Mouse (Mus musculus) gastrocnemius, postnatal 4 days (tissue): Measurements from ENCODE around the gene Nf2. TPM values are rescaled to one million over a fixed set of nuclear protein-coding genes. Genes with fewer than 3 reads are reported as not detected.

Experiments
- DNase-seq, 2 experiments: peaks; one replicate each; pipeline ENCODE4 v3.0.0; 2021 to 2022; ENCODE audit warnings: low spot score in 2 of 2, mixed read lengths in 2 of 2
- long read RNA-seq, 2 experiments: library from polyadenylated mRNA; stranded (forward); transcript quantifications; one replicate each; pipeline ENCODE4 v2.0.0; 2021
- total RNA-seq, 2 experiments: library from RNA; stranded (reverse); gene quantifications; 2 replicates each; pipeline ENCODE4 v1.2.3; 2021

Nf2 gene
- 10 to 100 TPM; 56.2 to 56.8 TPM for total RNA-seq
- long read RNA-seq, experiment 1, full-length matches to known transcripts, result 29 of 54 reads
- long read RNA-seq, experiment 1, partial matches to known transcripts, result 7 of 54 reads
- long read RNA-seq, experiment 1, other reads (novel, unspliced or antisense), result 18 of 54 reads
- long read RNA-seq, experiment 2, full-length matches to known transcripts, result 37 of 57 reads
- long read RNA-seq, experiment 2, partial matches to known transcripts, result 7 of 57 reads
- long read RNA-seq, experiment 2, other reads (novel, unspliced or antisense), result 13 of 57 reads

- peak; percentile 84 to 96 for DNase-seq
Measured at GRCm38 (mm10) chr11:4849258-4849943, at the start of gene Nf2. Nf2 (minus strand) TSS chr11:4849536.

- peak; percentile 44 to 76 for DNase-seq
Measured at GRCm38 (mm10) chr11:4894848-4895816, 45.8 kb upstream of the Nf2 start, which contains the start of gene Thoc5. Thoc5 (plus strand) TSS chr11:4895320.

GRCm38 (mm10) chr11:4886987-4887386 lies 37.7 kb upstream of the Nf2 start:
- DNase-seq, result no peak

GRCm38 (mm10) chr11:4885385-4885903 lies 36.1 kb upstream of the Nf2 start:
- DNase-seq, result peak in 1 of 2 experiments; percentile 37

- DNase-seq, result peak in 1 of 2 experiments; percentile 51
Measured at GRCm38 (mm10) chr11:4882892-4883627, 33.7 kb upstream of the Nf2 start.

GRCm38 (mm10) chr11:4881087-4881486 lies 31.8 kb upstream of the Nf2 start:
- no peak for DNase-seq

GRCm38 (mm10) chr11:4874551-4874950 lies 25.2 kb upstream of the Nf2 start:
- DNase-seq, result no peak

- peak in 1 of 2 experiments; percentile 68 for DNase-seq
Measured at GRCm38 (mm10) chr11:4873755-4874475, 24.6 kb upstream of the Nf2 start, which contains the start of gene Nipsnap1. Nipsnap1 (plus strand) TSS chr11:4873951.

- peak in 1 of 2 experiments; percentile 64 for DNase-seq
Measured at GRCm38 (mm10) chr11:4865645-4866251, 16.4 kb upstream of the Nf2 start.

GRCm38 (mm10) chr11:4862730-4863129 lies 13.4 kb upstream of the Nf2 start:
- DNase-seq, result no peak

- no peak for DNase-seq
Measured at GRCm38 (mm10) chr11:4861816-4862604, 12.7 kb upstream of the Nf2 start.

- no peak for DNase-seq
Measured at GRCm38 (mm10) chr11:4860986-4861385, 11.7 kb upstream of the Nf2 start.

- no peak for DNase-seq
Measured at GRCm38 (mm10) chr11:4858416-4858815, 9.1 kb upstream of the Nf2 start.

GRCm38 (mm10) chr11:4854181-4854580 lies 4.8 kb upstream of the Nf2 start:
- no peak for DNase-seq

- DNase-seq, result no peak
Measured at GRCm38 (mm10) chr11:4853021-4853420, 3.7 kb upstream of the Nf2 start.

- no peak for DNase-seq
Measured at GRCm38 (mm10) chr11:4850404-4850803, 1.1 kb upstream of the Nf2 start.

- DNase-seq, result peak; percentile 30 to 52
Measured at GRCm38 (mm10) chr11:4848483-4849248, 670 bp downstream of the Nf2 start.
